Mouse (Mus musculus) E14TG2a.4 (cell line): ENCODE results near the gene Hist2h4.
A peak's percentile ranks its signal among the peaks of the same experiment; 100 is the strongest.
"Not testable (repeated sequence)": the region's sequence is repeated elsewhere in the genome, so short reads cannot be mapped to it uniquely, and the experiment has no call there.

Source experiments
- H3K27me3 ChIP-seq: 2 replicates; pipeline ENCODE4 v1.6.1; 2014; ENCODE audit warnings: low read length, control low read depth; ENCODE audit not compliant: insufficient read depth
- H3K36me3 ChIP-seq: 2 replicates; pipeline ENCODE4 v1.6.1; 2014; ENCODE audit warnings: low read length, control low read depth; ENCODE audit not compliant: insufficient read depth
- H3K4me1 ChIP-seq: replicated peaks from 2 replicates; pipeline ENCODE4 v1.6.1; 2014; ENCODE audit warnings: low read depth, low read length, control low read depth
- H3K4me3 ChIP-seq: replicated peaks from 2 replicates; pipeline ENCODE4 v1.5.1; 2014; ENCODE audit warnings: mild to moderate bottlenecking, low read length
- H3K9me3 ChIP-seq: 2 replicates; pipeline ENCODE4 v1.6.1; 2014; ENCODE audit warnings: low read length, control low read depth
- CTCF ChIP-seq: conservative IDR thresholded peaks from 2 replicates; pipeline ENCODE4 v1.5.1; 2014; ENCODE audit warnings: low read length
- NANOG ChIP-seq: IDR thresholded peaks from 2 replicates; pipeline ENCODE4 v1.6.1; 2014; ENCODE audit warnings: borderline replicate concordance, low read length, mixed read lengths
- POU5F1 ChIP-seq: IDR thresholded peaks from 2 replicates; pipeline ENCODE4 v1.6.1; 2014; ENCODE audit warnings: low read length, borderline replicate concordance

The Hist2h4 gene

GRCm38 (mm10) chr3:96221640-96222038 is 41.5 kb downstream of the Hist2h4 start:
- peak overlapping the region; percentile 84 for H3K4me3 ChIP-seq
- H3K4me1 ChIP-seq, result peaks cover 41% of the 10 kb centered on the region
- no peak for TF ChIP-seq CTCF
- TF ChIP-seq POU5F1, result no peak
- TF ChIP-seq NANOG, result no peak
- no peaks in the 10 kb centered on the region for H3K36me3 ChIP-seq
- H3K9me3 ChIP-seq, result no peaks in the 10 kb centered on the region
- H3K27me3 ChIP-seq, result peaks cover 12% of the 10 kb centered on the region; the same call in 1 of the 2 replicates

- H3K27me3 ChIP-seq, result peaks cover 12% of the 10 kb centered on the region; the same call in 1 of the 2 replicates
- peaks cover 43% of the 10 kb centered on the region for H3K4me1 ChIP-seq
- no peaks in the 10 kb centered on the region for H3K36me3 ChIP-seq
- H3K9me3 ChIP-seq, result no peaks in the 10 kb centered on the region
- TF ChIP-seq NANOG, result no peak
- TF ChIP-seq POU5F1, result no peak
- TF ChIP-seq CTCF, result no peak
- peak within 1 kb of the TSS; percentile 84 for H3K4me3 ChIP-seq
Measured at GRCm38 (mm10) chr3:96220765-96221639, 42.1 kb downstream of the Hist2h4 start, which contains the start of the genes Hist2h2ac and Hist2h2be. Gene Hist2h2ac, minus strand, starts transcription at chr3:96220880. Gene Hist2h2be, plus strand, starts transcription at chr3:96221119.

DNA sequence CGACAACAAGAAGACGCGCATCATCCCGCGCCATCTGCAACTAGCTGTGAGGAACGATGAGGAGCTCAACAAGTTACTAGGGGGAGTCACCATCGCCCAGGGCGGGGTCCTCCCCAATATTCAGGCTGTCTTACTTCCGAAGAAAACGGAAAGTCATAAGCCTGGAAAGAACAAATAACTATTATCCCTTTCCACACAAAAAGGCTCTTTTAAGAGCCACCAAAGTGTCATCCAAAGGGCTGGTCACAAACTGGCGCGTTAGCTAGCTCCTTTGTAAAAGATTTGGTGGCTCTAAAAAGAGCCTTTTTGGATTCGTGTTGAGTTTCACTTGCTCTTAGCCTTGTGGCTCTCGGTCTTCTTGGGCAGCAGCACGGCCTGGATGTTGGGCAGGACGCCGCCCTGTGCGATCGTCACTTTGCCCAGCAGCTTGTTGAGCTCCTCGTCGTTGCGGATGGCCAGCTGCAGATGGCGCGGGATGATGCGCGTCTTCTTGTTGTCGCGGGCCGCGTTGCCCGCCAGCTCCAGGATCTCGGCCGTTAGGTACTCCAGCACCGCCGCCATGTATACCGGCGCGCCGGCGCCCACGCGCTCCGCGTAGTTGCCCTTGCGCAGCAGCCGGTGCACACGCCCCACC is 42.9 kb downstream of the Hist2h4 start:
- H3K4me1 ChIP-seq, result peaks cover 37% of the 10 kb centered on the region
- H3K36me3 ChIP-seq, H3K9me3 ChIP-seq: not testable (repeated sequence)
- peak overlapping the region; percentile 84 for H3K4me3 ChIP-seq
- H3K27me3 ChIP-seq, result peaks cover 12% of the 10 kb centered on the region; the same call in 1 of the 2 replicates

GRCm38 (mm10) chr3:96219661-96220130 is 43.4 kb downstream of the Hist2h4 start, which contains the start of the genes Bola1 and Hist2h2ab:
Gene Bola1, minus strand, starts transcription at chr3:96219709.
Gene Hist2h2ab, plus strand, starts transcription at chr3:96219865.
- Histone ChIP-seq H3K4me1 (peaks cover 35% of the 10 kb centered on the region), H3K9me3 (no peaks in the 10 kb centered on the region), H3K4me3 (peak within 1 kb of the TSS; percentile 84), H3K27me3 (peaks cover 12% of the 10 kb centered on the region; the same call in 1 of the 2 replicates), H3K36me3 (no peaks in the 10 kb centered on the region)
- TF ChIP-seq CTCF (no peak), POU5F1 (no peak), NANOG (no peak)

DNA sequence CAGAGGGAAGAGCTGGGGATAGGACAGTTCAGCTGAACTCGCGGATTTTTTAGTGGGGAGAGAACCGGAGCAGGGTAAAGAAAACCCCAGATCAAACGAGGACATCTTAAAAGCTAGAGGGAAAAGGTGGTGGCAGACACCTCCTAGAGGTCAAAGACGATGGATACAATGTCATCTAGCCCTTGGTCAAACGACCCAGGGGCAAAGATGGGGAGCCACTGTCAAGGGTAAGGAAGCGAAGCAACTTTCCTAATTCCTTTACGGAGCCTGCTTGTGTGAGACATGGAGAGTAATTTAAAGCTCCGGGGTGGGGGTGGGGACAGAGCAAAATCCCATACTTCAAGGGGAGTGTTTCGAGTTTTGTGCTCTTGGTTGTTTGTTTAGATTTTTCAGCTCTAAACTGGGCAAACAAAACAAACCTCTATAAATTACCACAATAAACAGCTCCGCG is 43.9 kb downstream of the Hist2h4 start:
- TF ChIP-seq CTCF, result no peak
- TF ChIP-seq NANOG, result no peak
- no peak for TF ChIP-seq POU5F1
- H3K36me3 ChIP-seq, result no peaks in the 10 kb centered on the region
- H3K4me1 ChIP-seq, result peaks cover 35% of the 10 kb centered on the region
- H3K27me3 ChIP-seq, result peaks cover 12% of the 10 kb centered on the region; the same call in 1 of the 2 replicates
- H3K4me3 ChIP-seq, result peak overlapping the region; percentile 84
- H3K9me3 ChIP-seq, result no peaks in the 10 kb centered on the region
